Mouse (Mus musculus): ENCODE results near the gene Terf2ip. TPM values are rescaled to one million over a fixed set of nuclear protein-coding genes. Genes with fewer than 3 reads are reported as not detected.

Gene Terf2ip
- total RNA-seq, 1 experiment: 9.7 TPM

DNA sequence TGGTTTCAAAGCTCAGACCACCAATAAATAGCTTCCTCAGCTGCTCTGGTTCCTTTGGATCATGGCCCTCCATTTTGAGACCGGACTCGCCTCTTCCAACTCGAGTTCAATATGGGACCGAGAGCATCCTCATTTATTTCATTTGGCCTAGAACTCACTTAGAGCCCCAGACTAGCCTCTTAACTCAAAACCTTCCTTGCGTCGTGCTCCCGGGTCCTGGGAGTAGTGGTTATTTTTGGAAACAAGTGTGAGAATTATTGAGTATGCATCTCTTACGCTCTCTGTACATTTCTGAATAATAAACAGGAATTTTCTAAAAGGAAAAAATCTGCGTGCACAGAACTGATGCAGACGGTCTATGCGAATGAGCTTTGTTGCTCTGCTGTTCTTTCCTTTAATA lies 3.7 kb downstream of the Terf2ip start, which contains the start of gene Gm6793:
Gm6793 (minus strand) TSS at position 101 of the 400 bp plus-strand sequence.
- H3K4me3 ChIP-seq (ENCODE audit: insufficient read depth in 1 of 2, low read depth in 1 of 2, low read length in 2 of 2, poor library complexity in 1 of 2, severe bottlenecking in 1 of 2): no peak within 1 kb of the TSS
- H3K9me3 ChIP-seq (ENCODE audit: control insufficient read depth, insufficient read depth, low read depth, low read length): no peaks in the 10 kb centered on the region
- TF ChIP-seq ZNF384 (IDR thresholded peaks at IDR 0.05; ENCODE audit: low read depth, low read length) (no peak), MAFK (IDR thresholded peaks at IDR 0.05; ENCODE audit: insufficient read depth, low read depth, low read length) (no peak), ZC3H11A (IDR thresholded peaks at IDR 0.05; ENCODE audit: borderline replicate concordance, low read depth, low read length) (no peak), HCFC1 (IDR thresholded peaks at IDR 0.05; ENCODE audit: borderline replicate concordance, insufficient read depth, low read length) (no peak), CHD2 (IDR thresholded peaks at IDR 0.05; ENCODE audit: low read depth, low read length) (no peak)
- H3K27ac ChIP-seq (ENCODE audit: insufficient read depth, low read depth, low read length, poor library complexity, severe bottlenecking): no peak within 1 kb of the TSS
- in situ Hi-C loops (cut with MboI; ENCODE audit: low sequenced_read_pairs in 2 of 2, unreplicated experiment in 2 of 2): no loop called here
- no peak within 1 kb of the TSS for H3K9ac ChIP-seq (ENCODE audit: insufficient read depth, low read depth, low read length, poor library complexity, severe bottlenecking)
- peaks cover 0 to 1% of the 10 kb centered on the region in 2 experiments; a peak in 2 of 4 replicates for H3K4me1 ChIP-seq (ENCODE audit: control insufficient read depth in 2 of 2, insufficient read depth in 2 of 2, low read length in 2 of 2, poor library complexity in 1 of 2)
- H3K36me3 ChIP-seq (ENCODE audit: control insufficient read depth, insufficient read depth, low read length, poor library complexity, severe bottlenecking): peaks cover 8% of the 10 kb centered on the region
- no peak for DNase-seq (ENCODE audit: low read depth, low spot score)

DNA sequence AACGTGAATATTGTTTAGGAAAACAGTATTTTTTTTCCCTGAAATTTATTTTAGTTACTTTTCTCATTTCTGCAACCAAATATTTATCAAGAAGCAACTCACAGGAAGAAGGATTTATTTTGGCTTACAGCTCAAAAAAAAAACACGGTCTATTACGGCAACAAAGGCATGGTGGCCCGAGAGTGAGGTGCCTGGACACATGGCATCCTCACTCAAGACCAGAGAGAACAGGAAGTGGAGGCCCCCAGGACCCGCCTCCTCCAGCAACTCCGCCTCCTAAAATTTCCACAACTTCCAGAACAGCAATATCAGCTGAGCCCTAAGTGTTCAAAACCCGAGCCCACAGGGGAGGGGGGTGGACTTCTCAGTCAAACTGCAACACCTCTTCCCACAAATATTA lies 18.3 kb downstream of the Terf2ip start:
- TF ChIP-seq ZNF384 (IDR thresholded peaks at IDR 0.05; ENCODE audit: low read depth, low read length): no peak
- TF ChIP-seq ZC3H11A (IDR thresholded peaks at IDR 0.05; ENCODE audit: borderline replicate concordance, low read depth, low read length): no peak
- TF ChIP-seq HCFC1 (IDR thresholded peaks at IDR 0.05; ENCODE audit: borderline replicate concordance, insufficient read depth, low read length): no peak
- no peak for TF ChIP-seq MAFK (IDR thresholded peaks at IDR 0.05; ENCODE audit: insufficient read depth, low read depth, low read length)
- no peak for TF ChIP-seq CHD2 (IDR thresholded peaks at IDR 0.05; ENCODE audit: low read depth, low read length)
- Histone ChIP-seq H3K9me3 (ENCODE audit: control insufficient read depth, insufficient read depth, low read depth, low read length) (no peaks in the 10 kb centered on the region), H3K4me1 (ENCODE audit: control insufficient read depth in 2 of 2, insufficient read depth in 2 of 2, low read length in 2 of 2, poor library complexity in 1 of 2) (peaks cover 4 to 10% of the 10 kb centered on the region in 2 experiments; a peak in 3 of 4 replicates), H3K27ac (ENCODE audit: insufficient read depth, low read depth, low read length, poor library complexity, severe bottlenecking) (no peak overlapping the region), H3K4me3 (ENCODE audit: insufficient read depth in 1 of 2, low read depth in 1 of 2, low read length in 2 of 2, poor library complexity in 1 of 2, severe bottlenecking in 1 of 2) (no peak overlapping the region), H3K9ac (ENCODE audit: insufficient read depth, low read depth, low read length, poor library complexity, severe bottlenecking) (no peak overlapping the region), H3K36me3 (ENCODE audit: control insufficient read depth, insufficient read depth, low read length, poor library complexity, severe bottlenecking) (no peaks in the 10 kb centered on the region)
- no peak for DNase-seq (ENCODE audit: low read depth, low spot score)
- in situ Hi-C loops (cut with MboI; ENCODE audit: low sequenced_read_pairs in 2 of 2, unreplicated experiment in 2 of 2): no loop called here

DNA sequence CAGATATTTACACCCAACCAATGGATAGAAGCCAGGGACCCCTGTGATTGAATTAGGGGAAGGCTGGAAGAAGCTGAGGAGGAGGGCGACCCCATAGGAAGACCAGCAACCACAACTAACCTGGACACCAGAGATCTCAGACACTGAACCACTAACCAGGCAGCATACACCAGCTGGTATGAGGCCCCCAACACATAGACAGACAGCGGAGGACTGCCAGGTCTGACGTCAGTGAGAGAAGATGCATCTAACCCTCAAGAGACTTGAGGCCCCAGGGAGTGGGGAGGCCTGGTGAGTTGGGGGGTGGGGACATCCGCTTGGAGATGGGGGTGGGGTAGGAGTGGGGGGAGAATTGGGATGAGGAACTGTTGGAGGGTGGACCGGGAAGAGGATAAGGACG lies 19.5 kb downstream of the Terf2ip start:
- in situ Hi-C loops (cut with MboI; ENCODE audit: low sequenced_read_pairs in 2 of 2, unreplicated experiment in 2 of 2): no loop called here
- Histone ChIP-seq H3K9ac (ENCODE audit: insufficient read depth, low read depth, low read length, poor library complexity, severe bottlenecking) (no peak overlapping the region), H3K4me1 (ENCODE audit: control insufficient read depth in 2 of 2, insufficient read depth in 2 of 2, low read length in 2 of 2, poor library complexity in 1 of 2) (peaks cover 4 to 10% of the 10 kb centered on the region in 2 experiments; a peak in 3 of 4 replicates), H3K36me3 (ENCODE audit: control insufficient read depth, insufficient read depth, low read length, poor library complexity, severe bottlenecking) (no peaks in the 10 kb centered on the region), H3K4me3 (ENCODE audit: insufficient read depth in 1 of 2, low read depth in 1 of 2, low read length in 2 of 2, poor library complexity in 1 of 2, severe bottlenecking in 1 of 2) (no peak overlapping the region), H3K27ac (ENCODE audit: insufficient read depth, low read depth, low read length, poor library complexity, severe bottlenecking) (no peak overlapping the region), H3K9me3 (ENCODE audit: control insufficient read depth, insufficient read depth, low read depth, low read length) (no peaks in the 10 kb centered on the region)
- no peak for DNase-seq (ENCODE audit: low read depth, low spot score)
- no peak for TF ChIP-seq CHD2 (IDR thresholded peaks at IDR 0.05; ENCODE audit: low read depth, low read length)
- TF ChIP-seq ZNF384 (IDR thresholded peaks at IDR 0.05; ENCODE audit: low read depth, low read length): no peak
- no peak for TF ChIP-seq MAFK (IDR thresholded peaks at IDR 0.05; ENCODE audit: insufficient read depth, low read depth, low read length)
- no peak for TF ChIP-seq HCFC1 (IDR thresholded peaks at IDR 0.05; ENCODE audit: borderline replicate concordance, insufficient read depth, low read length)
- no peak for TF ChIP-seq ZC3H11A (IDR thresholded peaks at IDR 0.05; ENCODE audit: borderline replicate concordance, low read depth, low read length)

DNA sequence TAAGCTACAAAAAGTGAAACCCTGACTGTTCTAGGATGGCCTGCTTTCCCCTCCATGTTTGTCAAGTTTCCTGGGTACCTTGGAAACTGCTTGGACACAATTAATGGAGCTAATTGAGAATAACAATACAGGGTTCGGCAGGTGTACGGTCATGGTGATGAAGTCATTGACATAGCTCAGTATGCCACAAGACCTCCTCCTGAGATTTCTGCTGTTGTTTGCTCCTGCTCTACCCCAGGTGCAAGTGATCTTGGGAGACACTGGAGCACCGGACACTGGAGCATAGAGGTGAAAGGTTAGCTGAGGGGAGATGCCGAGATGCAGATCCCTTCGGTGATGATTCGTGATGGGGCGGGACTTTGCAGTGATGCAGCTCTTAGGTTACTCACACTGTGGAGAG lies 21.9 kb downstream of the Terf2ip start:
- DNase-seq (ENCODE audit: low read depth, low spot score): peak; percentile 57
- in situ Hi-C loops (cut with MboI; ENCODE audit: low sequenced_read_pairs in 2 of 2, unreplicated experiment in 2 of 2): no loop called here
- Histone ChIP-seq H3K36me3 (ENCODE audit: control insufficient read depth, insufficient read depth, low read length, poor library complexity, severe bottlenecking) (no peaks in the 10 kb centered on the region), H3K27ac (ENCODE audit: insufficient read depth, low read depth, low read length, poor library complexity, severe bottlenecking) (no peak overlapping the region; the same call in 1 of the 2 replicates), H3K4me1 (ENCODE audit: control insufficient read depth in 2 of 2, insufficient read depth in 2 of 2, low read length in 2 of 2, poor library complexity in 1 of 2) (peaks cover 4 to 7% of the 10 kb centered on the region in 2 experiments; a peak in 3 of 4 replicates), H3K9ac (ENCODE audit: insufficient read depth, low read depth, low read length, poor library complexity, severe bottlenecking) (no peak overlapping the region), H3K4me3 (ENCODE audit: insufficient read depth in 1 of 2, low read depth in 1 of 2, low read length in 2 of 2, poor library complexity in 1 of 2, severe bottlenecking in 1 of 2) (no peak overlapping the region), H3K9me3 (ENCODE audit: control insufficient read depth, insufficient read depth, low read depth, low read length) (no peaks in the 10 kb centered on the region)
- no peak for TF ChIP-seq ZC3H11A (IDR thresholded peaks at IDR 0.05; ENCODE audit: borderline replicate concordance, low read depth, low read length)
- TF ChIP-seq HCFC1 (IDR thresholded peaks at IDR 0.05; ENCODE audit: borderline replicate concordance, insufficient read depth, low read length): no peak
- TF ChIP-seq MAFK (IDR thresholded peaks at IDR 0.05; ENCODE audit: insufficient read depth, low read depth, low read length): no peak
- TF ChIP-seq CHD2 (IDR thresholded peaks at IDR 0.05; ENCODE audit: low read depth, low read length): no peak
- TF ChIP-seq ZNF384 (IDR thresholded peaks at IDR 0.05; ENCODE audit: low read depth, low read length): no peak

All from ES-E14 (cell line).